Mouse (Mus musculus) retina, adult 2 months (tissue): ENCODE data around the gene Dgkd.
A peak's percentile ranks its signal among the peaks of the same experiment; 100 is the strongest.

Experiments used
- DNase-seq: peaks from one replicate; pipeline ENCODE4 v3.0.0-alpha.2; 2012; ENCODE audit warnings: low read depth, low spot score

Gene Dgkd

DNA sequence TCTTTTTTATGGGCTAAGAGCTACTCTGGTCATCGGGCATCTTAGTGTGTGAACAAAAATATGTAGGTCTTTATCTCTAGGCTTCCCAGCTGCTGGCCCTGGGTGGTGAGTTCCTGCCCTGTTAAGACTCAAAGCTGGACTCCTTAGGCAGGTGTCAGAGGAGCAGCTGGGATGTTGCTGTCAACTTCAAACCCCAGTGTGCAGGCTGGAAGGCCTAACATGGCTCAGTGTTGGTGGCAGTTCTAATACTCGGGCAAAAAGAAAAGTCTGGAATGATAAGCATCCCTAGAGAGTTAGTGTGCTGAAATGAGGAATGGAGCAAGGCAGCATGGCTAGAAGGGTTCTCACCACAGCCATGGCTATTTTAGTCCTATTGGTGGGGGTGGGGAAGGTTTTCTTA lies 27.8 kb downstream of the Dgkd start:
- no peak for DNase-seq

DNA sequence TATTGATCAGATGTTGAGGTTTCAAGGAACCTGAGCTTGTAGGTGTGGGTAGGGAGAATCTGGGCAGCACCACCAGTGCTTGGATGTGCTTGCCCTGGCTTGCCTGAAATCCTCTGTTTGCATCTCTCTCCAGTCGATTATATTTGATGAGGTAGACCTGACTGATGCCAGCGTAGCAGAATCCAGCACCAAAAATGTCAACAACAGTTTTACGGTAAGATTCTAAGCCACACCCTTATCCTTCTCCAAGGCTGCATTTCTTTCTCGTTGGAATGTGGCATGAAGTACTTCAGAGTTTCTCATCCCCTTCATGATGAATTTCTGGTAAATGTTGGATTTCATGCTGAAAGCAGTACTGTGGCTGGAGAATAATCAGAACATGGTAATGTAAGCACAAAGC lies 28.6 kb downstream of the Dgkd start:
- DNase-seq, result no peak

DNA sequence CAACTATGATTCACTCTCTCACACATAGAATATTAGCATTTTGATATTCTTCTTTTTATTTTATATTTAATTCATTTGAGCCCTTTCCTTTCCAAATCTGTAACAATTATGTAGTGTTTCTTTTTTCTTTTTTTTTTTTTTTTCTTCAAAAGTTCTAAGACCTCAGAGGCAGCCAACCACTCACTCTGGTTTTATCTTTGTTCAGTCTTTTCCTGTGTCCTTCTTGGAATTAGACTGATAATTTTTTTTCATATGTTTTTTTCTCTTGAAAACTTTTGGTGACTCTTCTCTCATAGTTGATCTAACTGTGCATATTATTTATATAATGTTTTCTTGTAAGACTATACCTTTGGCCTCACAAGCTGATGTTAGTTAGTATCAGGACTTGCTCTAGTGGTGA lies 29.5 kb downstream of the Dgkd start:
- no peak for DNase-seq

DNA sequence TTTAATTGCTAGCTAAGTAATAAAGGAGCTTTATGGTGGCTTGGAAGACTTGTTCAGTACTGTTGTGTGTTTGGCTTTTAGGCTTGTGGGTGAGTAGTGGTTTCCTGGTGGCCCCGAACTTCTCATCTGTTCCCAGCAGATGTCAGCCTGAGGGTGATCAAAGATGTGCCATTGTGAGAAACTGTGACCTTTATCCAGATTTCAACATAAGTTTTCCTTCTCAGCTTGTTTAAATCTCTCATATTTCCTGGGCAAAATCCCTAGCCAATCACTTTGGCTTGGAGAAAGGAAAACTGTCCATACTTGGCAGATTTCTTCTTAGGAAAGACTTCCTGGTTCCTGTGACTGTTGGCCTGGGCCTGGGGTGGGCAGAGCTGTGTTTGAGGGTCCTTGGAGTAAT lies 37.9 kb downstream of the Dgkd start:
- no peak for DNase-seq

DNA sequence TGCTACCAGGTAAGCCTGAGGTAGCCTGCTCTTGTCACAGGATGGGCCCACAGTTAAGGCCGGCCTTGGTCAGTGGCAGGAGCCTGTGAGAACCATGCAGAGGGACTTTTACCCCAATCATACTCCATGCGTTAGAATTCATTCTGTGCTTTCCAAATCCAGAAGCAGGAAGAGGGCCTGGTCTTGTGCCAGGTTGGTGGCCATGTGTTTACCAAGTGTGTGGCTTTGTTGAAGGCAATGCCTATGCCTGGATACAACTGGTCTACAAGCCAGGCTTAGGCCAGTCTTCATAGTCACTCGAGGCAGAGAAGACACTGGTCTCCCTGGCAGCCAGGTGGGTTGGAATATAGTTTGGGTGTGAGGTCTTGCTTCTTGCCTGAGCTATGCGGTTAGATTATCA lies 38.5 kb downstream of the Dgkd start:
- DNase-seq, result no peak

DNA sequence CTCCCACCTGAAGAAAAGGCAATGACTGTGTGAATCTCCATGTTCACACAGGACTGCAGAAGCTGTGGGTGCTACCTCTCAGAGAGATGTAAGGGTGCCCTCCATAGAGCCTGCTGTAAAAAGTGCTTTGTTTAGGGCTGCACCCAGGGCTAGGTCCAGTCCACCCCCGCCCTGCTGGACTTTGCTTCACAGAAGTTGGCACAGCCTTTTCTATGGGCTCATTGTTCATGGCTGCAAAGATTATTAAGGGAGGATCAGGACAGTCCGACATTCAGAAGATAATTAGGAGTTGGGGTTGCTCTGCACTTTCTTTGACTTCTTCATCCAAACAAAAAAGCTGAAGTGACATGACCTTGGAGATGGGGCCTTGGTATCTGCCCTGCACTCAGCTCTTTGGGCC lies 39.4 kb downstream of the Dgkd start:
- no peak for DNase-seq

DNA sequence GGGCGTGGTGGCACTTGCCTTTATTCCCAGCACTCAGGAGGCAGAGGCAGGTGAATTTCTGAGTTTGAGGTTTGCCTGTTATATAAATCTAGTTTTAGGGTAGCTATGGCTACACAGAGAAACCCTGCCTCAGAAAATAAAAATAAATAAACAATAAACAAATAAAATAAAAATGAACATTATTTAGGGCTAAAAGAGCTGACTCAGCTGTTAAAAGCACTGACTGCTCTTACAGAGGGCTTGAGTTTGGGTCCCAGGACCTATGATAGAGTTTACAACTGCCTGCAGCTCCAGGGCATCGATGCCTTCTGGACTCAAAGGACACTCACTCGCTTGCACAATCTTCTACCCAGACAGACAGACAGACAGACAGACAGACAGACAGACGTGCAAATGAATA lies 40.3 kb downstream of the Dgkd start:
- DNase-seq, result no peak

DNA sequence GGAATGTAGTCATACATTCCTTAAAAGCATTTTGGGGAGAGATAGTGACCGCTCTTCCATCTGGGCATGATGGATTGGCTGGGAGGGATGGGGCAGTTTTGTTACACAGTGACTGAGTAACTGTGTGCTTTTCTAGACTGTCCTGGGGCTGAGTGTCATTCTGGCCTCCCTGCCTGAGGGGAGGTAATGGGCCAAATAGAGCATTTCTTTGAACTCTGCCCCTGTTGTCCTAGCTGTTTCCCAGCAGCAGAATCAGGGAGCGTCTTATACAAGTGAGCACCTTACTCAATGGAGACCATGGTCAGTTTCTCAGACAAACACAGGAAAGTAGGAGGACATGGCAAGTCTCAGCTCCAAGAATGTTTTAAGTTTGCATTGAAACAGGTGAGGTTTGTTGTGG lies 43.8 kb downstream of the Dgkd start:
- DNase-seq, result no peak

DNA sequence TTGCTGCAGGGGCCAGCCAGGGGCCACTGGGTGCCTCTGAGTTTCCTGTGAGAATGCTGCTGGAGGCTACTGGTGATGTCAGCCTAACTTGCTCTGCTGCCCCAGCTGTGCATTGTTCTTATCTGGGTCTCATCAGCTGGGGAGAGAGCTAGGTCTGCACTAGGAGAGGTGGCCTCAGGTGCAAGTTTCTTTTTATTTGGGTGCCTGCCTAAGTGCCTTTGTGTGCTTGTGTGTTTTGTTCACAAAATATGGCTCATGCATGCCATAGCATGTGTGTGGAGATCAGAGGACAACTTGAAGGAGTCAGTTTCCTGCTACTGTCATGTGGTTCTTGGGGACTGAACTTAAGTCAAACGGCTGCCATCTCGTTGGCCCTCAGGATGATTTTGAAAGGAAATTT lies 46.6 kb downstream of the Dgkd start:
- no peak for DNase-seq

DNA sequence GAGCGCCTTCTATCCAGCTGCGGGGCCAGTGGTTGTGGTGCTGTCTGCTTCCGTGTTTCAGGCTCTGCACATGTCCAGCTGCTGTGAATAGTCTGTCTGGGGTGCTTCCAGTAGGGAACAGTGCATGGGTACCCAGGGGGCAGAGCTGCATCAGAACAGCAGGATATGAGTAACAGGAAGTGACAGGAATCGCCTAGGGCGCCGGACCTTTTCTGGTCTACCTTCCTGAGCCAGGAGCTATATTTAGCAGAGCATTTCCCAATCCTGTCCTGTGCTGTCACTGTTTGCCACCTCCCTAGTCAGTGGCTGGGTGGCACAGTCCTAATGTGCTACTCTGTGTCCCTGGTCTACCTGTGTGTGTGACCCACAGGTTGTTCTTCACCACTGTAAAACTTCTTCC lies 47.9 kb downstream of the Dgkd start:
- no peak for DNase-seq

DNA sequence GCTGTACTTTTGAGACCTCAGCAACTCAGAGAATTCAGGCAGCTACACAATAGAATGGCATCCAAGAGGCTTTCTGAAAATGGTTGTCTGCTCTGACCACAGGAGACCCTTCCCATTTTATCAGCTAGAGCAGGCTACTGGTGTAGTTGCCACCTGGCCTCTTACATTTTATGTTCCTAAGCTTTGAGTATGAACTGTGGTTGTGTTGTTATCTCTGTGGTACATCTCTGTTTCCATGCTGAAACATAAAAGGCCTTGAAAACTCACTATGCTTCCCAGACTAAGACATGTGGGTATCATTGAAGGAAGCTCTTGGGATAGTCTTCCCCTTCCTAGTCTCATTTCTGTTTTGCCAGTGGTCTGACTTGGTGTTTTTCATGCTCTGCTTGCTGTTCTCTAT lies 49.1 kb downstream of the Dgkd start:
- DNase-seq, result no peak

DNA sequence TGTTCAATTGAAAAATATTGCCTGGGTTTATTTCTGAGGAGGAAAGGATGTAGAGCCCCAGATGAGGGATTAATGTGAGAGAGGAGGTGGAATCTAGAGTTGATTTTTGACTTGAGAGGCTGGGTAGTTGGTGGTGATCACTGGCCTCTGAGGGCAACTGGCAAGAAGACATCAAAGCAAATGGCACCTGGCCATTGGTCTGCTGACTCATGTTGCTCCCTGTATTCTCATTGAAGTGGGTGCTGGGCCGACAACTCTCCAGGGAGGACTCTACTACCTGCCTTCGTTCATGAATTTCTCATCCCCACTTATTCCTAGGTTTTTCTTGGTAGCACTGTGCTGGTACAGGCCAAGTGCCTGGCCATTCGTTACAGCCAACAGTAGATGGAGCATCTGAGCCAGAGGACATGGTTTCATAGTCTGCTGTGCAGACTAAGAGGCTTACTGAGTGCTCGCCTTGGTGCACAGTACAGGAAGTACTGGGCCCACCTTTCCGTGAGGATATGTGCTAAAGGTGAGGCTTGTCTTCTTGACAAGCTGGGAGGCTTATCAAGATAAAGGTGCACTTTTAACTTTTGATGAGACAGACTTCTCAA lies 53.4 kb downstream of the Dgkd start:
- DNase-seq, result peak; percentile 11

DNA sequence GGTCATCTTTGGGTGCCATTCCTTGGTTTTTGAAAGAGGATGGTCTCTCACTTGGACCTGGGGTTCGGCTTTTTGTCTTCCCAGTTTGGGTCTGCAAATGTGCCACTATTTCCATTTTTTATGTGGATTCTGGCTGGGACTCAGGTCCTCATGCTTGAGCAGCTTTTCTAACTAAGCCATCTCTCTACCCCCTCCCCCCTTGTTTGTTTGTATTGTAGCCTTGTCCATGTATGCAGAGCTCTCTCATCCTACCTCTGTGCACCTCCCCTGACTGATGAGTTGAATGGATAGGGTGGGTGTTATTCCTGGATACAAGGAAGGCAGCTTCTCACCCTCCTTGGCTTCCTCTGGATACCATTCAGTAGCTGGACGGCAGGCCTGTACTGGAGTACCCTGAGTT lies 54.9 kb downstream of the Dgkd start:
- DNase-seq, result no peak

DNA sequence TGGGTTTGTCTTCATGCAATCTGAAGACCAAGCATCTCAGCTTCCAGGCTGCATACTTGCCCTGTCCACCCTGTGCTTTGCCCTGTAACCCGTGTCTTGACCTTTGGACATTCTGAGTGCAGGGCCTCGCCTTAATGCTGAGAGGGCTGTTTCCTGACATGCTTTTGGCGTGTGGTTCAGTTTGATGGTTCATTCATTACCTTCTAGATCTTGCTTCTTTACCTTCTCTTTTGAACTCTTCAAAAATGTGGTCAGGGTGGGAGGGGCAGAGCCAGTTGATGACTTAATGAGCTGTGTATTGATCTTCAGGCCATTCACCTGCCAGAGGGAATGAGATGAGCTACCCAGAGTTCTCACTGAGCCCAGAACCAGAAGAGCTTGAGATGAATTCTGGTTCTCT lies 55.6 kb downstream of the Dgkd start:
- no peak for DNase-seq

DNA sequence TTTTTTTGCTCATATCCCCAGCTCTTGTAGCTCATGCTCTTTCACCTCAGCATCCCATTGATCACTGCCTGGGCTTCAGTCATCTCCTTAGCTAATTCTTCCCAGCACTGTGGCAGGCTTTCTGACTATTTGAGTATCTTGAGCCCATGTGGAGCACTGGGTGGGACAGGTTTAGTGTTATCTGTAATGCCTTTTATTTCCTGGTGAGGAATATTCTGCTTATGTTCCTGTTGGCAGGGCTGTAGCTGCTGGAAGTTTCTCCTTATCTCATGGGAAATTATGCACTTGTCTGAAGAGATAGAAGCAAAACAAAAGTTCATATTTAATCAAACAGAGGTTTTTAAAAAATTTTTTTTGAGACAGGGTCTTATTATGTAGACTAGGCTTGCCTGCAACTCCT lies 56.5 kb downstream of the Dgkd start:
- no peak for DNase-seq

DNA sequence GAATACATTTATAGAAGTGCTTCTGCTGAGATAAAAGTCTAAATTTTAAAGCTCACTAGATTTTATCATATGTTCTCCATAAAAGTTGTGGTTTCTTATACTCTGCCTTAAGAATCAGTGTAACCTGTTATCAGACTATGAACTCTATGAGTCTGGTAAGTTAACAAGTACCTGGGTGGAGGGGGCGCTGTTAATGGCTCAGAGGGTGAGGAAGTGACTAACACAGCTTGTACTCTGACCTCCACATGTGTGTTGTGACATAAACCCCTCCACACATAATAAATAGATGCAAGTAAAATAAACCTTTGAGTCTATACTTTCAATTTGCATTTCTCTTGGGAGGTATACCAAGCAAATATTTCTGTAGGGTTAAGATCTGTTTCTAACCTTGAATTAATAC lies 57.3 kb downstream of the Dgkd start:
- DNase-seq, result no peak

DNA sequence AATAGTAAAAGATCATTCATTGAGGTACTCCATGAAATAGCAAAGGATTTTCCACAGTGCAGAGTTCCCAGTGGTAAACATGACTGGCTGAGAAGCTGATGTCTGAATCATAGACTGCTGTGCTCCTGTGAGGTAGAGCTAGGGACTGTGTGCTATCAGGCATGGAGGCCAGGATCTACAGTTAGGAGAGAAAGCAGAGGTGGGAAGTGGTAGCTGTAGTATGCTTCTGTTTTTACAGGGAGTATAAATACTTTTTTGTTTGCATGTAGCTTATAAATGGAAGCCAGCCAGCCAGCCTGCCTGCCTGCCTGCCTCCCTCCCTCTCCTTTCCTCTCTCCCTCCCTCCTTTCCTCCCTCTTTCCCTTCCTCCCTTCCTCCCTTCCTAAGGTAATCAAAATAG lies 60.3 kb downstream of the Dgkd start:
- no peak for DNase-seq

DNA sequence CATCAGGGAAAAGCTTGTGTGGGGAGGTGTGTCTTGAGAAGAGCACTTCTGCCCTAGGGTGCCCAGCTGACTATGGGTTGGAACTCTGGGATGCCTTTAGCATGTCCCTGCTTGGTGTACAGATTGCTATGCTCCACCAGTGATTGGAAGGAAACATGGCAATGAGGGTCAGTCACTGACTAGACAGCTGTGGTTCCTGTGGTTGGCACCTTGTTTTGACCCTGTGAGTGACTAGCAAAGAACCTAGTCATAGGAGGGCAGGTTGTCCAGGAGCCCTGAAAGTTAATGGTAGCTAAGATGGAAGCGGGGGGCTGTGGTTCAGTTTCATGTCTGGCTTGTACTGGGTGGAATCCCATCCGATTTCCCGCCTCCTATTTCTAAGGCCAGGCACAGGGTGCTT lies 64.3 kb downstream of the Dgkd start:
- no peak for DNase-seq

DNA sequence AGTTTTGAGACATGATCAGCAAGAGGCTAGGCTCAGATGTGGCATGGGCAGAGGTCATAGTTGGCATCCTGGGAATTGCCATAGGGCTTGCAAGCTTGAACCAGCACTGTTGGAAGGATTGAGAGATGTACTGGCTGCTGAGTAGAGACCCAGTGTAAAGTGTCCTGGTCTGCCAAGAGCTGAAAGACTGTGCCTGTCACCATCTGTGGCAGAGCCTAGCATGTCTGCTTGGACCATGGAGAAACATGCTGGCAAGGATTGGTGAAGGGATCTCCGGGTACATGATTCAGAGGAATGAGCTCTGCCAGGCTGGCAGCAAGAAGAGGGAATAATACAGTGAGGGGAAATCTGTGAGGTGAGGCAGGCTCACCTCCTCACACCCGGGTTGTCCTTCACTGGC lies 65.0 kb downstream of the Dgkd start:
- DNase-seq, result no peak

DNA sequence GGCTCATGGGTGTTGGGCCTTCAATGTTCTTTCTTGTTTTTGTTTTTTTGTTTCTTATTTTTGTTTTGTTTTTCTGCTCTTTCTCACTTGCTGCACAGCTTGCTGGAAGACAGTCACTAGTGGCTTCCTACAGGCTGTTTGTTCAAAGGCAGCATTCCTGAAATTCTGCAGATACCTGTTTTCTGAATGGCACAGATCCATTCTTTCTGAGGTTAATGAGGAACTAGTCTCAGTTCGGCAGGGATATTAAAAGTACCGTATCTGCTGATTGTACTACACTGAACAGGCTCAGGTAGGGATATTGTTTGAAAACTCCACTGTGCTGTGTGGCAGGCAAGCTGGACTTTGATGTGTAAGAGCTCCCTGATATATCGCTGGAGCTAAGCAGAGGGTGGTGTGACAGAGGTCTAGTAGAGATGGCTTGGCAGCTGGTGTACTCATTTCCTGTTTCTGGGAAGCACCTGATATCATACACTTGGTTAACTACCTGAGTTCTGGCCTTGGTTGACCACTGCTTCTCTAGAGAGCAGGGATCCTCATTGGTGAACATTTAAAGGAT lies 67.0 kb downstream of the Dgkd start:
- no peak for DNase-seq

DNA sequence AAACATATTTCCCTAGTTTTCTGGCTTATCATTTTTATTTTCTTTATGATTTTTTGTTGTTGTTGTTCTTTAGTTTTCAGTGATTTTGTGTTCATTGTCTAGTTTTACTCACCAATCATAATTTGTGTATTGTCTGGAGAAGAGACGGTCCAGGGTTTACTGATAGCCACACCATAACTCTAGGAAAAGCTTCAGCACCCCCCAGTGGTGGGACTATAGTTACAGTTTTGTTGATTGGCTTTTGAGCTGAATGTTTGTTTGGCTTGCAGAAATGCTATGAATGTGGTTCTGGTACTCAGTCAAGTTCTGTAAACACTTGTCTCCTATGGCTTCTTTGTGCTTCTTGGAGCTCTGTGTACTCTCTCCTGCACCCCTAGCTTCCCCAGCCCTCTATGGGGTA lies 69.6 kb downstream of the Dgkd start:
- DNase-seq, result peak; percentile 13

DNA sequence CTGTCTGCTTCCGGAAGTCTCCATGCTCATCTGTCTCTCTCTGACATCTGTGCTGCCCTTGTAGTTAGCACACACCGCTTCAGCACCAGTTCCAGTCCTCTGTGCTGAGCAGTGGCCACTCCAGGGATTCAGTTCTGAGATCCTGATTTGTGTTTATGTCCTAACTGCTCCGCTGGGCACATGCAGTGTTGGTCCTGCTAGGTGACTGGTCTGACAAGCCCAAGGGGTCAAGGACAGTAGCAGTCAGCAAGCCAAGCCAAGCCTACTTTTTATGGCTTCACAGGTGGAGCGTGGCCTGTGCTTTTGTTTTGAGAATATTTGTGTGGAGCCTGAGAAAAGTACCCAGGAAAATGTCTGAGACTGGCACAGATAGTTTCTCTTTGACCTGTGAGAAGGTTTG lies 71.8 kb downstream of the Dgkd start:
- no peak for DNase-seq

DNA sequence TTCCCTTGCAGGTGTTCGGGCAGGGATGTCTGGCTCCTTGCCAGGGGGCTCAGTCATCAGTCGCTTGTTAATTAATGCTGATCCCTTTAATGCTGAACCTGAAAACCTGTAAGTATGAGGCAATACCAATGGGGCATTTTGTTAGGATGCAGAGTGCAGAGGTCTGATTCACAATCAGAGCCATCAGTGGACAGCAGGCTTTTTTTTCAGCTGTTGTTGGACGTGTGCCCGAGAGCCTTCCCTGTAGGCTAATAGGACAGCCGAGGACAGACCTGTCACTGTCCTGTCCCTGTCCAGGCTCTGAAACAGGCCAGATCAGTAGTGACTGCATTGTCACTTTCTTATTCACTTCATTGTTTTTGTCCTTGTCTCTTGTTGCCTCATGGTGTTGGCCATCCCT lies 76.6 kb downstream of the Dgkd start:
- no peak for DNase-seq

DNA sequence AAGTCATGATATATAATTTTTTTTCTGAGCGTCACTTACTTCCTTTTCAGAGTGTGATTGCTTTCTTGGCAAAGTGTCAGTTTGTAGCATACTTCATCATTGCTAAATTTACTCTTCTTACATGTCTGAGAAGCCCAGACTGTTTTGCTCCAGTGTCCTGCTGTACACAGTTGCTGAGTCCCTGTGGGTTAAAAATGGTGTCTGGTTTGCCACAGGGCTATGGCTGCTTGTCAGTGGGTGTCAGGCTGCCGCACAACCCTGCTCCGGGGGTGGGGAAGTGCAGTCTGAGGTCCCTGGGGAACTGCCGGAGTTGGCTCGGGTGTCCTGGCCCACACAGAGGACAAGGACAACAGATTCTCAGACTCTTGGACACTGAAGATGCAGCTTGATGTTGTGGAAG lies 80.0 kb downstream of the Dgkd start:
- no peak for DNase-seq
